Mouse (Mus musculus) brain, embryonic 14.5 days (tissue): ENCODE results near the gene Card9.

ENCODE experiments used
- CTCF ChIP-seq: fragments of 200-500 bp; IDR thresholded peaks from 2 replicates; pipeline ENCODE4 v1.5.1; 2012; ENCODE audit warnings: inconsistent platforms, mild to moderate bottlenecking, moderate library complexity, borderline replicate concordance; ENCODE audit not compliant: insufficient read depth, insufficient read length; ENCODE audit errors: extremely low read depth
- POLR2A ChIP-seq: fragments of 200-500 bp; IDR thresholded peaks from 2 replicates; pipeline ENCODE4 v1.6.1; 2012; ENCODE audit warnings: mild to moderate bottlenecking, inconsistent platforms, borderline replicate concordance; ENCODE audit not compliant: poor library complexity, insufficient read depth, insufficient read length, severe bottlenecking; ENCODE audit errors: extremely low read depth

DNA sequence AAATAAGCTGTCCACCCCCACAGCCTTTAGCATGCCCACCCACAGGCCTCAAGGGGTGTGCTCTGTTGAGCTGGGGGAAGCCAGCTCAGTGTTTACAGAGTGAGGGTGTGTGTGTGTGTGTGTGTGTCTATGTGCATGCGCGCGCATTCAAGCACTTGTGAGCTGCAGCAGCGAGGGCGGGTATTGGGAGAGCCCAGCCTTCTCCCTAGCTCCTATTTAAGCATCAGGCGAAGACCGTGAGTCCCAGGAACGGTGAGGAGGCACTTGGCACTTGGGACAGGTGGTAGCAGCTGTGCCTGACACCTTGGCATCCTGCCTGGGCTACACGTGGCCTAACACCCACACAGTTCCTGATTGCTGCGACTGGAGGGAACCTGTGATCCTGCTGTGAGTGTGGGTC, 18.7 kb downstream of the Card9 start:
- TF ChIP-seq POLR2A (no peak), CTCF (no peak)
